Mouse (Mus musculus) heart, adult 8-10 months (tissue): ENCODE measurements at regions not wholly inside any gene's neighbourhood (a gene's known extent, or its start where the extent isn't known, plus 50 kb on each side); places are given as distances from the start of the nearest gene placed in this dataset.
A peak's percentile ranks its signal among the peaks of the same experiment; 100 is the strongest.

Experiments used
- DNase-seq: peaks from one replicate; pipeline ENCODE4 v3.0.0; 2022; ENCODE audit warnings: low spot score

- DNase-seq = no peak
Measured at GRCm38 (mm10) chr6:99938949-99939348, 212.8 kb upstream of the Prok2 start.

GRCm38 (mm10) chr6:99936716-99937115 is 210.5 kb upstream of the Prok2 start:
- DNase-seq = no peak

GRCm38 (mm10) chr6:99935373-99935772 is 209.2 kb upstream of the Prok2 start:
- DNase-seq = no peak

GRCm38 (mm10) chr6:99934394-99934793 is 208.2 kb upstream of the Prok2 start:
- peak; percentile 13 for DNase-seq

GRCm38 (mm10) chr6:99933404-99933803 is 207.2 kb upstream of the Prok2 start:
- no peak for DNase-seq

GRCm38 (mm10) chr6:99932923-99933322 is 206.7 kb upstream of the Prok2 start:
- no peak for DNase-seq

GRCm38 (mm10) chr6:99932405-99932804 is 206.2 kb upstream of the Prok2 start:
- no peak for DNase-seq

GRCm38 (mm10) chr6:99931588-99931987 is 205.4 kb upstream of the Prok2 start:
- peak; percentile 40 for DNase-seq

GRCm38 (mm10) chr6:99930316-99930715 is 204.1 kb upstream of the Prok2 start:
- DNase-seq = no peak

- DNase-seq = no peak
Measured at GRCm38 (mm10) chr6:99927933-99928555, 201.9 kb upstream of the Prok2 start.

- no peak for DNase-seq
Measured at GRCm38 (mm10) chr6:99924181-99924580, 198.0 kb upstream of the Prok2 start.

- DNase-seq = no peak
Measured at GRCm38 (mm10) chr6:99921966-99922365, 195.8 kb upstream of the Prok2 start.

GRCm38 (mm10) chr6:99919816-99920562 is 193.8 kb upstream of the Prok2 start:
- no peak for DNase-seq

GRCm38 (mm10) chr6:99918351-99918750 is 192.2 kb upstream of the Prok2 start:
- no peak for DNase-seq

- DNase-seq = no peak
Measured at GRCm38 (mm10) chr6:99909921-99910320, 183.7 kb upstream of the Prok2 start.

- peak; percentile 31 for DNase-seq
Measured at GRCm38 (mm10) chr6:99909459-99909858, 183.3 kb upstream of the Prok2 start.

GRCm38 (mm10) chr6:99908066-99908465 is 181.9 kb upstream of the Prok2 start:
- no peak for DNase-seq

- DNase-seq = no peak
Measured at GRCm38 (mm10) chr6:99905194-99905593, 179.0 kb upstream of the Prok2 start.

- DNase-seq = peak; percentile 28
Measured at GRCm38 (mm10) chr6:99904607-99905006, 178.4 kb upstream of the Prok2 start.

- DNase-seq = peak; percentile 74
Measured at GRCm38 (mm10) chr6:99904044-99904443, 177.9 kb upstream of the Prok2 start.

- no peak for DNase-seq
Measured at GRCm38 (mm10) chr6:99901564-99901963, 175.4 kb upstream of the Prok2 start.

- no peak for DNase-seq
Measured at GRCm38 (mm10) chr6:99901146-99901545, 175.0 kb upstream of the Prok2 start.

GRCm38 (mm10) chr6:99899704-99900103 is 173.5 kb upstream of the Prok2 start:
- no peak for DNase-seq
